Mouse (Mus musculus) liver, adult (tissue): Measurements from ENCODE around the gene Mlxip.

Experiments used
- GATA4 ChIP-seq: IDR thresholded peaks from 2 replicates; pipeline ENCODE4 v1.6.1; 2014; ENCODE audit warnings: mild to moderate bottlenecking, low read length; ENCODE audit not compliant: insufficient replicate concordance

The Mlxip gene

DNA sequence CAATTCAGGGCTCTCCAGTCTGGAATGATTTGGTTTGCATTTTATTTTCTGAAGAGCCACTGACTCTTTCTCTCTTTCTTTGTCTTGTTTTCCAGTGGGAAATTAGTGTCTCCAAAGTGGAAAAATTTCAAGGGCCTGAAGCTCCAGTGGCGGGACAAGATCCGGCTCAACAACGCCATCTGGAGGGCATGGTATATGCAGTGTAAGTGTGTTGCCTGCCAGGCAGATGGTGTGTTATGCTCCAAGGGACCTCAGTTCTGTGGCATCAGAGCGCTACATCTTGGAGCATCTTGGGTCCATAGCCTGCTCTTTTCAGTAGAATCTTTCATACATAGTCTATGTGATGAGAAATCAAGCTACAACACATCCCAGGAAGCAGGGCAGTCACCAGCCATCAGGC lies 45.3 kb downstream of the Mlxip start:
- TF ChIP-seq GATA4: no peak

- TF ChIP-seq GATA4: no peak
These were observed 46.1 kb downstream of the Mlxip start for GRCm38 (mm10) chr5:123440664-123441063.

DNA sequence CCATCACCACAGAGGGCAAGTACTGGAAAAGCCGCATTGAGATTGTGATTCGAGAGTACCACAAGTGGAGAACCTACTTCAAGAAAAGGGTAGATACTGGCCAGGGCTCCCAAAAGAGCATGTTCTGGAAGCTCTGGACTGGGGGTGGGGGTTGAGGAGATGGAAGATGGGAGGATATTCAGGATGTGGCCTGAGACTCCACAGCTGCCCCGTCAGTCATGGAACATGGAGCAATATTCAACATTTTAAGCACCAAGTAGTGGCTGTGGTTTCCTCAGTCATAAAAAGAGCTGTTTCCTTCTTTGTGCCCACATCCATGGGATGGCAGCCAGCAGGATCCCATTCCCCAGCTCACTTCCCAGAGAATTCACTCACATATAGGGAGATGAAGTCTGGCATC lies 47.7 kb downstream of the Mlxip start:
- TF ChIP-seq GATA4: no peak

DNA sequence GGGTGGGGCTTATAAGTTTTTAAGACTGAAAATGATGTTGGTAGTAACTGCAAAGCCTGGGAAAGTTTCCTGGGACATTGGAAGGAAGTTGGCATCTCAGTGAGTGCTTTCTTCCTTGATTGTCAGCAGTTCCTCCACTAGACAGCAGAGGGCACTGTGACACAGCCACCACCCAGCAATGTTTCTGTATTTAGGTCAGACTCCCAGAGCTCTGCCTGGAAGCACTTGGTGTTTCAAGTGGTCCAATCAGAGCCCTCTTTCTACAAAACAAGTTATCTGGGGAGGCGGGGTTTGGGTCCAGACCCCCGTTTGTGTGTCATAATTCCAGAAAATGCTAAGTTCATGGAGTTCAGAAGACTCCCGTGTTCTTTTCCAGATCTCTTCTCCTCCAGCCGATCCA lies 49.5 kb downstream of the Mlxip start:
- TF ChIP-seq GATA4: no peak

GRCm38 (mm10) chr5:123444849-123445334 lies 50.3 kb downstream of the Mlxip start:
- no peak for TF ChIP-seq GATA4

- TF ChIP-seq GATA4: no peak
These were observed 57.3 kb downstream of the Mlxip start for GRCm38 (mm10) chr5:123451886-123452285.

GRCm38 (mm10) chr5:123461420-123461819 lies 66.8 kb downstream of the Mlxip start:
- no peak for TF ChIP-seq GATA4

DNA sequence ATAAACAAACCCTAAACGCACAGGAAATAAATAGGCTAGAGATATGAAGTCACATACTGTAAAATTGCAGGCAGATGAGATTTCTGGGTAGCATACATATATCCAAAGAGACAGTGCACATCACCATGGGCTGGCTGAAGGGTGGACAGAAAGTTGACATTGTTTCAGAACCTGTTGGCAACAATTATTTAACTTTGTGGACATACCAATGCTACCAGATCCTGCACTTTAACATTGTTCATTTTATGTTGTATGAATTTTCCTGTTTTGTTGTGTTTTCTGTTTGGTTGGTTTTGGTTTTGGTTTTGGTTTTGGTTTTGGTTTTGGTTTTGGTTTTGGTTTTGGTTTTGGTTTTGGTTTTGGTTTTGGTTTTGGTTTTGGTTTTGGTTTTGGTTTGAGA lies 70.0 kb downstream of the Mlxip start:
- no peak for TF ChIP-seq GATA4

DNA sequence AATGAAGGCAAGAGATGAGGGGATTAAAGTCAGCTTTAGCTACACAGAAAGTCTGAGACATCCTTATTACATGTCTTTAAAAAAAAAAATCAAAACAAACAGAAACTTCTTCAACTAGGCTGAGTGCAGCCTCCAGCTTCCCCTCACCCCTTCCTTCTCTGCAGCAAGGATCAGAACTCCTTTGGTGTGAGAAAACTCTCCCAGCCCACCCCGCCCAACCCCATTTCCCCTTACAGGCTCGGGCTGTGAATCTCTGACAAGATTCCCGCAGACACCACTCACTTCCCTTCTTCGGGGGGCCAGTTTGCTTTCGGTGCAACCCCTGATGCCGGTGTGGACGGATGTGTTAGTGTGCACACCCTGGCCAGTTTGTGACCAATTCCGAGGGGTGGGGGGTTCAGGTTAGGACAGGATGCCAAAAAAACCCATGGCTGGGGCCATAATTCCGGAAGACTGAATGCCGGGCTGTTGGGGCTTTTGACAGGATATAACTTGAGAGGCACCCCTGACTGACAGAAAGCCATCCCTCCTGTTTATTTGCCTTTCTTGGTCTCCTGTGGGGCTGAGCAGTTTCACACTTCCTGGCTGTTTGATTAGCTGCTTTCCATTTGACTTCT lies 76.3 kb downstream of the Mlxip start:
- TF ChIP-seq GATA4: no peak

- TF ChIP-seq GATA4: no peak
These were observed 79.2 kb downstream of the Mlxip start for GRCm38 (mm10) chr5:123473817-123474216.

DNA sequence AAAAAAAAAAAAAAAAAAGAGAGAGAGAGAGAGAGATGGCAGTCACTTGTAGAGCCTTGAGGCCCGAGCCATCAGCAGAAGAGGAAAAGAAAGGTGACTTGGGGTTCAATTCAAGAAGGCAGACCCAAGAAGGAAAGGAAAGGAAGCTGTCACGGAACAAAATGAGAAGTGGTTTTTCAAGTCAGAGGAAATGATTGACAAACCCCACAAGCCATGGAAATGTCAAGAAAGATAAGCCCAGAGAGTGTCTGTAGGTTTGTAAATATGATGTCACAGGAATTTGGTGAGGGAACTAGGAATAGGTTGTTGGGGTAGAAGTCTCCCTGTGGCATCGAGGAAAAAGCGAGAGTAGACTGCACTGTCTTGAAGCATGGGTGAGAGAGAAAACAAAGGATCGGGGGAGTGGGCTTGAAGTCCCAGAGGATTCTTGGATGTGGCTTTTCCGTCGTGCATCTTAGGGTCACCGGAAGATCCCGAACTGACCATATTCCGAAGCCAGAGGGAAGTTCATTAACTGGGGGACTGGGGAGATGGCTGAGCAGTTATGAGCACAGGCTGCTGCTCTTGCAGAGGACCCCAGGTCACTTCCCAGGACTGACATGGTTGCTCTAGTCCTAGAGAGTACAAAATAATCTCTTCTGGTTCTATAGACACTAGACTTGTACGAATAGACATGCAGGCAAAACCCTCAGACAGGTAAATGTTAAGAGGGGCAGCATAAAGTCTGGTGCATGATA lies 93.2 kb downstream of the Mlxip start:
- no peak for TF ChIP-seq GATA4

DNA sequence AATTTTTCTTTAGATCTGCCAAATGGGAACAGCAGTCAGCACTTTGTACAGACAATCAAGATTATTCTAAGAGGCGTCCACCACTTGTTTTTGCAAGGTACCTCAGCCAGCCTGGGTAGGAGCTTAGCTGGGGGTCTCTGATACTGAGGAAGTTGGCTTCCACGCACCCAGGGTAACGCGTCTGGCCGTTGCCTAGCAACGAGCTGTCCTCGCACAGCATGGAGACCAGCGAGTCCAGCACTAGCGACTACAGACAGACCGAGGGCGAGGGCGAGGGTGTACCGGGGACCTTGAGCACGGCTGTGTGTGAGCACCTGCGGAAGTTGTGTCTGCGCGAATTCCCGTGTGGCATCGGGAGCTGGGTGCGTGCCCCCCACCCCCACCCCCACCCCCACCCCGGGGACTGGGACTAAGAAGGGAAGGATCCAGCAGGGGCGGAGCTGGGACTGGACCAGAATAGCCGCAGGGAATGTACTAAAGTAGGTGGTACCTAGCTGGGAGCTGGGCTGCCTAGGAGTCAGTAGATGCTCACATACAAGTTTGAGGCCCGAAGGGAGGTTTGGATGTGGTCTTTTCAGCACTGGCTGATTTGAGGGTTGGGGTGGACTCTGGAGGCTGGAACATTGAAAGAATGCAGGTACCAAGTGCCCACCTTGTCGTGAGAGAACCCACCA lies 94.7 kb downstream of the Mlxip start, which contains the start of the genes Lrrc43 and Il31:
Gene Lrrc43, plus strand, starts transcription at position 194 of the 674 bp plus-strand sequence.
Gene Il31, minus strand, starts transcription at position 378 of the 674 bp plus-strand sequence.
- no peak for TF ChIP-seq GATA4

DNA sequence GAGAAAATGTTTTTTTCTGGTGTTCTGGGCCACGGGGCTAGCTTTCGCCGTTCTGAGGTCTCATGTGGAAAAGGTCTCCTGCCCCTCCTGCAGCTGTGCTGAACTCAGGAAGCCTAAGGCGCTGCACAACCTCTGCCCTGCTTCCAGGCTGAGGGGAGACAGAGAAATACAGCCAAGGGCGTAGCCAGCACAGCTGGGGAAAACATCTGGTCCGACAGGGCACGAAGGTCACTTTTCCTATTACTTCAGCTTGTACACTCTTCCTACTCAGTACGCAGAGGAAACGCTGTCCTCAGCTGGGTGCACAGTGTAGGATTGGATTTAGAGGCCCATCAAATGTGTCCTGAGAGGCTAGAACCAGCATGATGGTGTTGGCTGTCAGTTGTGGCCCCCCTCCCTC lies 95.3 kb downstream of the Mlxip start:
- TF ChIP-seq GATA4: no peak

DNA sequence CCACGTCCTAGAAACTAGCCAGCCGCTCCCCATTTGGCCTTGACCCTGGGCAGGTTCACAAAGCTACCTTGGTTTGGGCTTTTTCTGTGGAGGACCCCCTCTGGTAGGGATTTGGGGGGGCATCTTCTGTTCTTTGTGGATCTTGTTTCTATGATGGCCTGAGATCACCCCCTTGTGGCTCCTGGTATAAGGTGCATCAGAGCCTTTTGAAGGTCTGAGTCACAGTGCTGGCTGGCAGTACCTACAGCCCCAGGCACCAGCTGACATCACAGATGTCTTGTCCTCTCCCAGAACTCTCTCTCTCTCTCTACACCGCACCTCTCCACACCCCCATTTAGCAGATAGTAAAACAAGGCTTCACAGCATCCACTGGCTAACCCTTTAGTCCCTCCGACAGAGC lies 105.1 kb downstream of the Mlxip start:
- TF ChIP-seq GATA4: no peak

- TF ChIP-seq GATA4: no peak
These were observed 107.4 kb downstream of the Mlxip start for GRCm38 (mm10) chr5:123501973-123502372.
